In genomic region chr10:67190261-67190660, GRCm38 (mm10) we compare ENCODE assay signal across 8 mouse cellular contexts.
DNase-seq lines count a peak whose midpoint lies in the region; ATAC-seq and TF ChIP-seq lines count a peak whose summit lies in the region.

No protein-coding gene starts in this region.

- peaks cover 11% of the 10 kb centered on the region for H3K36me3 ChIP-seq in small intestine, adult 2 months (ENCODE audit: control insufficient read depth, insufficient read depth, low read length)
- no peaks in the 10 kb centered on the region for H3K36me3 ChIP-seq in intestine, embryonic 16.5 days (ENCODE audit: control insufficient read depth, insufficient read depth, low read length)

- H3K4me3 ChIP-seq in small intestine, adult 2 months (ENCODE audit: low read depth, low read length): no peak overlapping the region
- H3K4me3 ChIP-seq in intestine, embryonic 16.5 days (ENCODE audit: low read length): no peak overlapping the region

- peak; percentile 46; the same call in 1 of the 2 replicates for TF ChIP-seq CTCF in small intestine, adult 2 months (IDR thresholded peaks at IDR 0.05; ENCODE audit: extremely low read depth, insufficient read length, insufficient replicate concordance, low read depth, low read length)

- peak; percentile 66 for DNase-seq in CD4-positive, CD25-positive, alpha-beta regulatory T cell, adult 2 months (ENCODE audit: low read depth, low spot score)
- peak; percentile 18 to 27 for DNase-seq in left cerebral cortex, adult 18-20 months (ENCODE audit: low spot score in 2 of 2)
- no peak for DNase-seq in left cerebral cortex, postnatal 14 days (ENCODE audit: low spot score in 2 of 2)
- peak; percentile 48 to 66 for DNase-seq in cerebellum, postnatal 10 days
- no peak for DNase-seq in urinary bladder, postnatal 4 days (ENCODE audit: low spot score in 2 of 2)

- intact Hi-C loops in left cerebral cortex, postnatal 14 days (cut with DNase I): no loop called here

- no peak overlapping the region for H3K9ac ChIP-seq in intestine, embryonic 16.5 days (ENCODE audit: low read depth, low read length)

- no peak overlapping the region for H3K27ac ChIP-seq in small intestine, adult 2 months (ENCODE audit: insufficient read depth, low read depth, low read length)
- no peak overlapping the region for H3K27ac ChIP-seq in intestine, embryonic 16.5 days (ENCODE audit: low read length)

- 56% methylated on average over 1 of the region's 1 CpGs for WGBS in small intestine, adult 2 months
- WGBS in intestine, embryonic 16.5 days: 72% methylated on average over 1 of the region's 1 CpGs

- no peaks in the 10 kb centered on the region for H3K27me3 ChIP-seq in small intestine, adult 2 months (ENCODE audit: control insufficient read depth, insufficient read depth, low read length)
- no peaks in the 10 kb centered on the region for H3K27me3 ChIP-seq in intestine, embryonic 16.5 days (replicated peaks; ENCODE audit: control insufficient read depth, insufficient read depth, low read length)

- no peak for ATAC-seq in CD4-positive, CD25-positive, alpha-beta regulatory T cell, adult 4 months
- ATAC-seq in intestine, embryonic 16.5 days: no peak

- H3K4me1 ChIP-seq in small intestine, adult 2 months (ENCODE audit: control insufficient read depth, insufficient read depth, insufficient read length, low read length): peaks cover 6% of the 10 kb centered on the region; the same call in 1 of the 2 replicates
- H3K4me1 ChIP-seq in intestine, embryonic 16.5 days (ENCODE audit: control insufficient read depth, insufficient read depth, low read length): peaks cover 5% of the 10 kb centered on the region

- H3K9me3 ChIP-seq in intestine, embryonic 16.5 days (ENCODE audit: control insufficient read depth, low read length): no peaks in the 10 kb centered on the region

- no peak overlapping the region for H3K4me2 ChIP-seq in intestine, embryonic 16.5 days (ENCODE audit: low read depth, low read length)

- no peak for TF ChIP-seq POLR2A in small intestine, adult 2 months (IDR thresholded peaks at IDR 0.05; ENCODE audit: low read depth, low read length)

Comparison
In these comparisons a context has a peak if more than half of its experiments do, and no peak if none do; other contexts are left out.
1. DNase-seq: peak in CD4-positive, CD25-positive, alpha-beta regulatory T cell, adult 2 months (single experiment), left cerebral cortex, adult 18-20 months (2 of 2) and cerebellum, postnatal 10 days (2 of 2); none in left cerebral cortex, postnatal 14 days (0 of 2) and urinary bladder, postnatal 4 days (0 of 2).